Mouse (Mus musculus) myocyte (in vitro differentiated cells): ENCODE measurements at regions not wholly inside any gene's neighbourhood (a gene's known extent, or its start where the extent isn't known, plus 50 kb on each side); places are given as distances from the start of the nearest gene placed in this dataset.

Source experiments
- H3K27me3 ChIP-seq: one replicate; pipeline ENCODE4 v1.6.1; 2011; ENCODE audit not compliant: control insufficient read depth, insufficient read depth, insufficient read length
- H3K36me3 ChIP-seq: one replicate; pipeline ENCODE4 v1.6.1; 2011; ENCODE audit not compliant: control insufficient read depth, insufficient read depth
- H3K4me2 ChIP-seq: one replicate; pipeline ENCODE4 v1.6.1; 2011; ENCODE audit warnings: low read depth, control low read depth
- H3K4me3 ChIP-seq: one replicate; pipeline ENCODE4 v1.5.1; 2011; ENCODE audit warnings: mild to moderate bottlenecking, control low read depth, moderate library complexity
- H3K79me2 ChIP-seq: one replicate; pipeline ENCODE4 v1.6.1; 2011; ENCODE audit not compliant: control insufficient read depth, insufficient read depth
- H3ac ChIP-seq: one replicate; pipeline ENCODE4 v1.6.1; 2011; ENCODE audit not compliant: control insufficient read depth, insufficient read length
- CEBPB ChIP-seq: IDR thresholded peaks from 2 replicates; pipeline ENCODE4 v1.6.1; 2011; ENCODE audit warnings: mild to moderate bottlenecking, moderate library complexity; ENCODE audit not compliant: poor library complexity, insufficient read depth, severe bottlenecking
- E2F4 ChIP-seq: IDR thresholded peaks from one replicate; pipeline ENCODE4 v1.6.1; 2011; ENCODE audit warnings: mild to moderate bottlenecking, control low read depth, moderate library complexity; ENCODE audit not compliant: insufficient read depth
- MAX ChIP-seq: IDR thresholded peaks from one replicate; pipeline ENCODE4 v1.6.1; 2011; ENCODE audit warnings: low read depth, mild to moderate bottlenecking, control low read depth
- MYOD1 ChIP-seq, 3 experiments: IDR thresholded peaks; one replicate each; pipeline ENCODE4 v1.6.1; 2011; ENCODE audit warnings: control low read depth in 2 of 3, low read depth in 2 of 3, mild to moderate bottlenecking in 2 of 3, moderate library complexity in 1 of 3; ENCODE audit not compliant: insufficient read length in 2 of 3, control insufficient read depth in 1 of 3
- MYOG ChIP-seq, 3 experiments: IDR thresholded peaks; one replicate each; pipeline ENCODE4 v1.6.1; 2011; ENCODE audit warnings: control low read depth in 2 of 3, low read depth in 2 of 3, mild to moderate bottlenecking in 2 of 3; ENCODE audit not compliant: insufficient read length in 2 of 3, control insufficient read depth in 1 of 3, insufficient read depth in 1 of 3
- POLR2A ChIP-seq: IDR thresholded peaks from one replicate; pipeline ENCODE4 v1.6.1; 2011; ENCODE audit warnings: low read depth, mild to moderate bottlenecking, control low read depth, moderate library complexity; ENCODE audit not compliant: insufficient read length
- POLR2AphosphoS2 ChIP-seq: IDR thresholded peaks from one replicate; pipeline ENCODE4 v1.6.1; 2011; ENCODE audit warnings: low read depth, control low read depth; ENCODE audit not compliant: insufficient read length
- REST ChIP-seq: IDR thresholded peaks from one replicate; pipeline ENCODE4 v1.6.1; 2011; ENCODE audit warnings: mild to moderate bottlenecking, control low read depth, moderate library complexity; ENCODE audit not compliant: insufficient read depth, insufficient read length
- SRF ChIP-seq: IDR thresholded peaks from one replicate; pipeline ENCODE4 v1.6.1; 2011; ENCODE audit warnings: low read depth; ENCODE audit not compliant: control insufficient read depth, insufficient read length
- TCF12 ChIP-seq: IDR thresholded peaks from one replicate; pipeline ENCODE4 v1.6.1; 2011; ENCODE audit warnings: mild to moderate bottlenecking, control low read depth; ENCODE audit not compliant: poor library complexity, insufficient read depth, severe bottlenecking
- TCF3 ChIP-seq: IDR thresholded peaks from one replicate; pipeline ENCODE4 v1.6.1; 2011; ENCODE audit warnings: low read depth, control low read depth; ENCODE audit not compliant: insufficient read length
- USF1 ChIP-seq: IDR thresholded peaks from one replicate; pipeline ENCODE4 v1.6.1; 2011; ENCODE audit warnings: low read depth, mild to moderate bottlenecking, control low read depth, moderate library complexity

DNA sequence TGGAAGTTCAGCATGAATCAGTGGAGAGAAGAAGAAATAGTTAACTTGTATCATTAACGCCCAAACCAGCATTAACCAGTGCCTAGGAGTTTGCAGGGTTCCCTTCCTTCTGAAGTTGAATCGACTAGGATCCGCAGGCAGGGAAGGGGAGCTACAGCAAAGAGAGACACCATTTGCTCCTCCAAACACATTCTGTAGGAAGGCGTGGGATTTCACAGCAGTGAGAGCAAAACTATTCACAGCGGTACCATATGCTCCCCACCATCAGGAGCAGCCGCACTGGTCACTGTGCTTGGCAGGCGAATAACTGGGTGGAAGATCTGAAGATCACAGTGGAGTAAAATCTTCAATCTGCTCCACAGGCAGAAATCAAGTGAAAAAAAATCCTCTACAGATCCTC lies 610.3 kb downstream of the Lmo4 start:
- H3K4me3 ChIP-seq, result no peak overlapping the region
- H3K79me2 ChIP-seq, result no peaks in the 10 kb centered on the region
- no peak overlapping the region for H3ac ChIP-seq
- H3K27me3 ChIP-seq, result no peaks in the 10 kb centered on the region
- H3K36me3 ChIP-seq, result no peaks in the 10 kb centered on the region
- TF ChIP-seq USF1 (no peak), MAX (no peak), MYOG (IDR thresholded peaks at IDR 0.05; ENCODE audit: control insufficient read depth in 1 of 3, insufficient read depth in 1 of 3, insufficient read length in 2 of 3, low read depth in 2 of 3) (no peak), SRF (no peak), CEBPB (no peak), TCF3 (no peak), REST (no peak), E2F4 (no peak)
- no peak overlapping the region for H3K4me2 ChIP-seq

DNA sequence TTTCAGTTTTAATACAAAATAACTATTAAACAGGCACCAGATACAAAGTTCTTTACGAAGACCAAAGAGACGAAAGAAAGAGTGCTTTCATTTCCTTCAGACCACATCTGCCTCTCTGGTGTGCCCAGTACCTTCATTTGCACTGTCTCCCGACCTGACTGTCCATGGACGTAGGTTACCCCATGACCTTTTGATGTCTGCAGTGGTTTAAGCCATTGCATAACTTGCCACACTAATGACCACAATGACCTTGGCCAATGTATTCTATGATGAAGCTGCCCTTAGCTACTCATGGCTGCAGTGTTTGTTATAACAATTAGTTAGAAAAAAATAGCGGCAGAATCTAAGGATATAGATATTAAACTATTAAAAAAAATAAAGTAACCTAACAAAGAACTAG lies 618.4 kb downstream of the Lmo4 start:
- no peaks in the 10 kb centered on the region for H3K79me2 ChIP-seq
- no peak for TF ChIP-seq MYOD1 (IDR thresholded peaks at IDR 0.05; ENCODE audit: control insufficient read depth in 1 of 3, insufficient read length in 2 of 3, low read depth in 2 of 3)
- TF ChIP-seq MAX, result no peak
- no peak for TF ChIP-seq E2F4
- TF ChIP-seq MYOG (IDR thresholded peaks at IDR 0.05; ENCODE audit: control insufficient read depth in 1 of 3, insufficient read depth in 1 of 3, insufficient read length in 2 of 3, low read depth in 2 of 3), result no peak
- TF ChIP-seq TCF3, result no peak
- no peak for TF ChIP-seq SRF

DNA sequence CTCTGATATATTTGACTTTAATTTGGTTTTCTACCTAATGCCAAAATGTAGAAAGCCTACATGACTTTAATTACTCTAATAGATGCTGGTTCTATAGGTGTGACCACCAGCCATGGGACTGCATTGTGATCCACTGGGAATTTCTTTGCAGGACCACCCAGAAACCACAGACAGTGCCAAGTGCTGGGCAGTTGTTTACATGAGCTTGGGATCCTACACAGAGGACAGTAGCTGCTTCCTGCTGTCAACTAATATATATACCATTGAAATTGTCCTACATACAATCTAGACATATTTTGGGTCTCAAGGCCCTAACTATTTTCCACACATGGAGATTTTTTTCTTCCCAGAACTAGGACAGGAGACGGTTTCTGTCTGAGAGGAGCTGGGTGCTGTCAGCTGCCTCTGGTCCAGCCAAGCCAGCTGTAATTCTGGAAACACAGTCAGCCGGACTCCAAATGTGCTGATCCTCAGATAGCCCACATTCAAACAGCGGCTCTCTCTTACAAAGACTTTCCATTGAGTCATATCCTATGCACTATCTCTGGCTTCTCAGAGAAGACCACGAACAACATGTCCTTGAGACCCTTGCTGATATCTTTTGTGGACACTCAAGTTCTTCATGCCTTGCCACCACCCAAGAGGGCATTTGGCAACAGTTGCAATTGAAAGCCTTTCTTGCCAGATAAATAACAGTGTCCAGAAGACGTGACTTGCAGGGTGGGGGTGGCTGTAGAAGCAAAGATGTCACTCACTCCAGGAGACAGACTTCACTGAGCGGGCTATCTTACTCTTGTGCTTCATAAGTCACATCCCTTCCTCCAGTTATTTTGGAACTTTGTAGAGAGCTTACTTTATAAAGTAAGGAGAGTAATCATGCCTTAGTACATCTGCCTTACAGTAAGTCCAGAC lies 620.1 kb downstream of the Lmo4 start:
- no peak overlapping the region for H3K4me3 ChIP-seq
- H3ac ChIP-seq, result no peak overlapping the region
- H3K79me2 ChIP-seq, result no peaks in the 10 kb centered on the region
- H3K27me3 ChIP-seq, result no peaks in the 10 kb centered on the region
- no peaks in the 10 kb centered on the region for H3K36me3 ChIP-seq
- TF ChIP-seq MYOD1 (IDR thresholded peaks at IDR 0.05; ENCODE audit: control insufficient read depth in 1 of 3, insufficient read length in 2 of 3, low read depth in 2 of 3), result no peak
- no peak overlapping the region for H3K4me2 ChIP-seq

More for the DNA sequence above, 618.4 kb downstream of the Lmo4 start:
- Histone ChIP-seq H3K27me3 (no peaks in the 10 kb centered on the region), H3K4me2 (no peak overlapping the region), H3K36me3 (no peaks in the 10 kb centered on the region), H3K4me3 (no peak overlapping the region), H3ac (no peak overlapping the region)

DNA sequence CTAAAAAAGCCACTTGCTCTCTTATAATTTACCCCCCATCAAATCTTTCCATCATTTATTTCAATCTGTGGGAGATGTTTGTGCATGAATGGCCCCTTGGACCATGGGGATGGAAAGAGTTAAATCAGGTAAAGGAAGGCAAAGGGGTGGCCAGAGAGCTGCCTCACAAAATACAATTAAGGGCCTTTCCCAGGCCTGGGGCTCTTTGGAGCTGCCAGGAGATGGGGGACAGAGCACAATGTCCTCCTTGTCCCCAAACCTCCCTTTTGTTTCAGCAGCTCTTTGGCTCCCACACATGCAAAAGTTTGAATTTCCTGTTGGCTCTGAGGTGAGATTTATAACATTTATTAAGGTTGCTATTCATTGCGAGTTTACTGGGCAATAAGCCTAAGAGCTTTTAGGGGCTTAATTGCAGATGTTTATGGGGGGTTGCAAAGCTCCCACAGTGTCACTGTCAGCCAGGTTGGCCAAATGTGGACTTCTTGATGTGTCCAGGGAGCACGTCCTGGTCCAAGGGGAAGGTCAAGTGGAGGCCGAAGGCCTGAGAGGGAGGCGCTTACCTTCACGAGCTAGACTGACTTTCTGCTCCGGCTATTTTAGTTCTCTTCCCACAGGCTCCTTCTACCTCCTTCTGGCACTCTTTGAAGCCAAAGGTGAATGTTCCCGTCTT lies 628.5 kb downstream of the Lmo4 start:
- H3ac ChIP-seq, result no peak overlapping the region
- H3K27me3 ChIP-seq, result no peaks in the 10 kb centered on the region

DNA sequence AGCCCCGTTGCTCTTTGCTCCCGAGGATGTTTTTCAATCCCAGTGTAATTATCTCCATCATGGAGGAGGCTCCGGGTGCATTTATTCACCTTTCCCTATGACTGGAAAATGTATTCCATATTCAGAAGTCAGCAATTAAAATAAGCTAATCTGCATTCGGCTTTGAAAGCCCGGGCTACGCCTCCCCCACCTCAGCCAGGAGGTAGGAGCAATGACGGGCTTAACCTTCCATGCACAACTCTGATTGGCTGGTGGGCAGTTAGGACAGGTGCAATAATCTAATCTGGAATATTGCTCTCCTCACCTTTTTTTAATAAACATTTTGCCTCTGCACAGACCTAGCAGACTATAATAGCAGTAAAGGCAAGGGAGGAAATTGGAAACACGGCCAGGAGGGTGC lies 629.3 kb downstream of the Lmo4 start:
- Histone ChIP-seq H3K79me2 (no peaks in the 10 kb centered on the region), H3K4me2 (no peak overlapping the region), H3K27me3 (no peaks in the 10 kb centered on the region), H3K4me3 (no peak overlapping the region), H3ac (no peak overlapping the region), H3K36me3 (no peaks in the 10 kb centered on the region)
- TF ChIP-seq CEBPB (no peak), MYOD1 (IDR thresholded peaks at IDR 0.05; ENCODE audit: control insufficient read depth in 1 of 3, insufficient read length in 2 of 3, low read depth in 2 of 3) (no peak), TCF12 (no peak), REST (no peak), USF1 (no peak), TCF3 (no peak), POLR2AphosphoS2 (no peak), POLR2A (no peak), MAX (no peak), E2F4 (no peak), SRF (no peak), MYOG (IDR thresholded peaks at IDR 0.05; ENCODE audit: control insufficient read depth in 1 of 3, insufficient read depth in 1 of 3, insufficient read length in 2 of 3, low read depth in 2 of 3) (no peak)

More for the DNA sequence above, 628.5 kb downstream of the Lmo4 start:
- no peaks in the 10 kb centered on the region for H3K79me2 ChIP-seq
- H3K4me3 ChIP-seq, result no peak overlapping the region
- H3K4me2 ChIP-seq, result no peak overlapping the region
- no peaks in the 10 kb centered on the region for H3K36me3 ChIP-seq
- TF ChIP-seq E2F4 (no peak), REST (no peak), SRF (no peak)
